Mouse (Mus musculus): ENCODE measurements at regions not wholly inside any gene's neighbourhood (a gene's known extent, or its start where the extent isn't known, plus 50 kb on each side); places are given as distances from the start of the nearest gene placed in this dataset.

- no peak for DNase-seq (ENCODE audit: low spot score)
- Histone ChIP-seq H3K9ac (ENCODE audit: low read depth, low read length) (no peak overlapping the region), H3K36me3 (ENCODE audit: control insufficient read depth, insufficient read depth, low read length) (no peaks in the 10 kb centered on the region), H3K4me3 (ENCODE audit: low read depth, low read length) (no peak overlapping the region), H3K27me3 (replicated peaks; ENCODE audit: control insufficient read depth, insufficient read depth, low read length) (no peaks in the 10 kb centered on the region), H3K4me1 (replicated peaks; ENCODE audit: control insufficient read depth, insufficient read depth, low read length) (no peaks in the 10 kb centered on the region), H3K9me3 (ENCODE audit: control insufficient read depth, low read length) (no peaks in the 10 kb centered on the region), H3K27ac (ENCODE audit: low read depth, low read length) (no peak overlapping the region), H3K4me2 (no peak overlapping the region)
- peak; percentile 79 for ATAC-seq (replicated peaks; ENCODE audit: low FRiP score)
- WGBS, result 54% methylated on average over 12 of the region's 12 CpGs
These were observed 64.4 kb upstream of the Slc1a1 start for GRCm38 (mm10) chr19:28770419-28770818.

DNA sequence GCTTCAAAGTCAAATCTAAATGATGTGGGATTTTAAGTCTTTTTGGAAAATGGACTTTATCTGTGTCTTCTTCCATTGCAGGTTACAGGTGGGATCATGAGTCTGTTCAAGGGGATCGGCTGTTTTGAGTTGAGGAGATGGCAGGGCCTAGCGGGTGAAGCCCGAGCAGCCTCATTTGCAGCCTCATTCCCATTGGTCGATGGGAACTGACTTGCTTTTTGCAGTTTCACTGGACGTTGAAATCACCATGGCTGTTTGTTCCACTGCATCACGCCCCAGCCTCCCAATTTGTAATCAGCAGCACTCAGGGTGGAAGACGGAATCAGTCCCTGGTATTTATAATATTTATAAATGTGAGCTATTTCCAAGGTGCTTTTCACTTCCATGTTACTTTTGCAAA is 63.0 kb upstream of the Slc1a1 start:
- Histone ChIP-seq H3K36me3 (ENCODE audit: control insufficient read depth, insufficient read depth, low read length) (no peaks in the 10 kb centered on the region), H3K9me3 (ENCODE audit: control insufficient read depth, low read length) (no peaks in the 10 kb centered on the region), H3K9ac (ENCODE audit: low read depth, low read length) (no peak overlapping the region), H3K27me3 (replicated peaks; ENCODE audit: control insufficient read depth, insufficient read depth, low read length) (no peaks in the 10 kb centered on the region), H3K27ac (ENCODE audit: low read depth, low read length) (no peak overlapping the region), H3K4me2 (no peak overlapping the region), H3K4me1 (replicated peaks; ENCODE audit: control insufficient read depth, insufficient read depth, low read length) (no peaks in the 10 kb centered on the region), H3K4me3 (ENCODE audit: low read depth, low read length) (no peak overlapping the region)
- DNase-seq (ENCODE audit: low spot score), result no peak
- WGBS, result 52% methylated on average over 7 of the region's 7 CpGs
- ATAC-seq (replicated peaks; ENCODE audit: low FRiP score), result no peak

DNA sequence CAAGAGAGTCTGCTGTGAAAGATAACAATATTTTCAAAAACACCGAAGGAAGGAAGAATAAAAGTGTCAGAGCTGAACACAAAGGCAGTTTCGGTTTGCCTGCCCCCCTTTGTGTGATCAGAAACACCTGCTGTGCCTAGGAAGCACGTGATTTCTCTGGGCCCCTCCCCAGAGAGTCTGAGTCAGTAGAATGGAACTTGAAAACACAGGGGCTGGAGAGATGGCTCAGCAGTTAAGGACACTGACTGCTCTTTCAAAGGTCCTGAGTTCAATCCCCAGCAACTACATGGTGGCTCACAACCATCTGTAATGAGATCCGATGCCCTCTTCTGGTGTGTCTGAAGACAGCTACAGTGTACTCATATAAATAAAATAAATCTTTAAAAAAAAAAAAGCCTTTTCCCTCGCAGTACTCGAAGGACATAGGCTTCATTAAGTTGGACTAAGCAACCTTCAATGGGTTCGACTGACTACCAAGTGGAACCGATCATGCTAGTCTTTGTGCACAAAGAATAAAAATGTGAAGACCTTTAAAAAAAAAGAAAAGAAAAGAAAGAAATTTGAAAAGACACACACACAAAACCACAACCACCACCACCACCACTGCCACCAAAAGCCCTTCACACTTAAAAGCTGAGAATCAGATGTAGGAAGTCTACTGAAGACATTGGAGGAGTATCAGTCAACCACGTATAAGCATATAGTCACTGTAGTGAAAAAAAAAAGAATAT is 61.8 kb upstream of the Slc1a1 start:
- Histone ChIP-seq H3K9me3 (ENCODE audit: control insufficient read depth, low read length) (no peaks in the 10 kb centered on the region), H3K4me3 (ENCODE audit: low read depth, low read length) (no peak overlapping the region), H3K27me3 (replicated peaks; ENCODE audit: control insufficient read depth, insufficient read depth, low read length) (no peaks in the 10 kb centered on the region), H3K9ac (ENCODE audit: low read depth, low read length) (no peak overlapping the region), H3K4me1 (replicated peaks; ENCODE audit: control insufficient read depth, insufficient read depth, low read length) (no peaks in the 10 kb centered on the region), H3K27ac (ENCODE audit: low read depth, low read length) (no peak overlapping the region), H3K4me2 (no peak overlapping the region), H3K36me3 (ENCODE audit: control insufficient read depth, insufficient read depth, low read length) (no peaks in the 10 kb centered on the region)
- DNase-seq (ENCODE audit: low spot score) (no peak), ATAC-seq (replicated peaks; ENCODE audit: low FRiP score) (no peak)
- WGBS, result 55% methylated on average over 9 of the region's 9 CpGs

GRCm38 (mm10) chr19:28776868-28777267 is 58.0 kb upstream of the Slc1a1 start:
- no peak for DNase-seq (ENCODE audit: low spot score)
- H3K4me3 ChIP-seq (ENCODE audit: low read depth, low read length), result no peak overlapping the region

GRCm38 (mm10) chr19:28777674-28778073 is 57.2 kb upstream of the Slc1a1 start:
- DNase-seq (ENCODE audit: low spot score), result no peak

More at GRCm38 (mm10) chr19:28776868-28777267, 58.0 kb upstream of the Slc1a1 start:
- WGBS, result 42% methylated on average over 4 of the region's 4 CpGs
- Histone ChIP-seq H3K27ac (ENCODE audit: low read depth, low read length) (no peak overlapping the region), H3K36me3 (ENCODE audit: control insufficient read depth, insufficient read depth, low read length) (no peaks in the 10 kb centered on the region), H3K27me3 (replicated peaks; ENCODE audit: control insufficient read depth, insufficient read depth, low read length) (no peaks in the 10 kb centered on the region), H3K9ac (ENCODE audit: low read depth, low read length) (no peak overlapping the region), H3K9me3 (ENCODE audit: control insufficient read depth, low read length) (no peaks in the 10 kb centered on the region), H3K4me1 (replicated peaks; ENCODE audit: control insufficient read depth, insufficient read depth, low read length) (no peaks in the 10 kb centered on the region), H3K4me2 (no peak overlapping the region)
- ATAC-seq (replicated peaks; ENCODE audit: low FRiP score), result no peak

GRCm38 (mm10) chr19:28778386-28778785 is 56.5 kb upstream of the Slc1a1 start:
- H3K4me2 ChIP-seq, result no peak overlapping the region
- no peaks in the 10 kb centered on the region for H3K9me3 ChIP-seq (ENCODE audit: control insufficient read depth, low read length)
- no peak overlapping the region for H3K9ac ChIP-seq (ENCODE audit: low read depth, low read length)
- H3K4me1 ChIP-seq (replicated peaks; ENCODE audit: control insufficient read depth, insufficient read depth, low read length), result no peaks in the 10 kb centered on the region
- WGBS, result 69% methylated on average over 4 of the region's 4 CpGs
- no peaks in the 10 kb centered on the region for H3K36me3 ChIP-seq (ENCODE audit: control insufficient read depth, insufficient read depth, low read length)
- no peak overlapping the region for H3K27ac ChIP-seq (ENCODE audit: low read depth, low read length)
- H3K27me3 ChIP-seq (replicated peaks; ENCODE audit: control insufficient read depth, insufficient read depth, low read length), result no peaks in the 10 kb centered on the region
- H3K4me3 ChIP-seq (ENCODE audit: low read depth, low read length), result no peak overlapping the region
- DNase-seq (ENCODE audit: low spot score) (no peak), ATAC-seq (replicated peaks; ENCODE audit: low FRiP score) (no peak)

More at GRCm38 (mm10) chr19:28777674-28778073, 57.2 kb upstream of the Slc1a1 start:
- WGBS, result 51% methylated on average over 2 of the region's 2 CpGs
- Histone ChIP-seq H3K36me3 (ENCODE audit: control insufficient read depth, insufficient read depth, low read length) (no peaks in the 10 kb centered on the region), H3K4me2 (no peak overlapping the region), H3K4me3 (ENCODE audit: low read depth, low read length) (no peak overlapping the region), H3K9me3 (ENCODE audit: control insufficient read depth, low read length) (no peaks in the 10 kb centered on the region), H3K27me3 (replicated peaks; ENCODE audit: control insufficient read depth, insufficient read depth, low read length) (no peaks in the 10 kb centered on the region), H3K4me1 (replicated peaks; ENCODE audit: control insufficient read depth, insufficient read depth, low read length) (no peaks in the 10 kb centered on the region), H3K27ac (ENCODE audit: low read depth, low read length) (no peak overlapping the region), H3K9ac (ENCODE audit: low read depth, low read length) (no peak overlapping the region)
- ATAC-seq (replicated peaks; ENCODE audit: low FRiP score), result no peak

DNA sequence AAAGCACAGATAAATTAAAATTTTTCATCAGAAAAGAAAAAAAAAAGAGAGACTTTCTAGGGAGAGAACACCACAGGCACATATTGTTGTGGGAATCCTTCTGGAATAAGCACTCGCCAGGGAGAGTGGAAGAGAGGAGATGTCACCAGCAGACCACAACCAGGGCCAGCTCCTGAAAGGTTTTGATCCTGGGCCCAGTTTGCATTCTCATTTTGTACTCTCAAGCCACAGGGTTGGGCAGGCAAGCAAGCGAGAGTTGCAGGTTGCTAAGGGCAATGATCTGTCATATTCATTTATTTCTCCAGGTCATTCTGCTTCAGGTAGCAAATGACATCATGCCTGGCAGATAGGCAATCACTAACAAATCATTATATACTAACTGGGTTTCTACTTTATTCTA is 52.9 kb upstream of the Slc1a1 start:
- ATAC-seq (replicated peaks; ENCODE audit: low FRiP score) (no peak), DNase-seq (ENCODE audit: low spot score) (no peak)
- Histone ChIP-seq H3K36me3 (ENCODE audit: control insufficient read depth, insufficient read depth, low read length) (no peaks in the 10 kb centered on the region), H3K9me3 (ENCODE audit: control insufficient read depth, low read length) (no peaks in the 10 kb centered on the region), H3K4me3 (ENCODE audit: low read depth, low read length) (no peak overlapping the region), H3K27me3 (replicated peaks; ENCODE audit: control insufficient read depth, insufficient read depth, low read length) (no peaks in the 10 kb centered on the region), H3K9ac (ENCODE audit: low read depth, low read length) (no peak overlapping the region), H3K4me2 (no peak overlapping the region), H3K27ac (ENCODE audit: low read depth, low read length) (no peak overlapping the region), H3K4me1 (replicated peaks; ENCODE audit: control insufficient read depth, insufficient read depth, low read length) (no peaks in the 10 kb centered on the region)
- 69% methylated on average over 2 of the region's 2 CpGs for WGBS

All from liver, embryonic 11.5 days (tissue).